In the genomic region with DNA sequence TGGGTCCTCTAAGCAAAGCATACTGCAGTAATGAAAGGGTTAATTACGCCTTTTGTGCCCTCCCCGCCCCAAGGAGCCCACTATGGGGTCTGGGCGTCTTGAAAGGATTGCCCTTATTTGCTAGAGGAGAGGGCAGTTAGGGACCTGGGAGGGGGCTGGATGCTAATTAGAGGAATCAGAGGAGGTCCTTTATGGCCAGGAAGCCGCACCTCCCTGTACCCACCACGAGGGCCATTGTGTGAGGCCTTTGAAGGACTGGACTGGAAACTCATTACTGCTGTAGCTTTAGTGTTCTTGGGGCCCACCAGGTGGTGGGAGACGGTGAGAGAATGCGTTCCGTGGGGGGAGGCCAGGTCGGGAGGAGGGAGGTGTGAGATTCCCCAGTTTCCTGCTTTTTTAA, we compare ENCODE assay signal across 17 mouse cellular contexts. TPM values are rescaled to one million over a fixed set of nuclear protein-coding genes. Genes with fewer than 3 reads are reported as not detected.
DNase-seq lines count a peak whose midpoint lies in the region; ATAC-seq lines count a peak whose summit lies in the region.
"Had no signal": no experiment of that assay in that cellular context is flagged by ENCODE, and none has a peak within 500 bp of the region (broad histone marks: within the 10 kb centered on the region; RNA-seq: fewer than 3 reads in every experiment).

No protein-coding gene starts in this region.

- H3K4me2 ChIP-seq in hindbrain, embryonic 11.5 days (replicated peaks; ENCODE audit: low read depth, low read length) = no peak overlapping the region
- H3K4me2 ChIP-seq in hindbrain, embryonic 16.5 days (ENCODE audit: low read length) = no peak overlapping the region
- H3K4me2 ChIP-seq in hindbrain, embryonic 15.5 days = peak overlapping the region; percentile 31
- peak overlapping the region; percentile 34 for H3K4me2 ChIP-seq in neural tube, embryonic 12.5 days (replicated peaks)
- H3K4me2 ChIP-seq: liver, embryonic 12.5 days had no signal

- H3K27ac ChIP-seq in hindbrain, embryonic 11.5 days (ENCODE audit: low read depth, low read length) = peak overlapping the region; percentile 31; the same call in 1 of the 2 replicates
- no peak overlapping the region; the same call in 1 of the 2 replicates for H3K27ac ChIP-seq in hindbrain, embryonic 16.5 days (ENCODE audit: low read depth, low read length)
- H3K27ac ChIP-seq in hindbrain, embryonic 15.5 days (replicated peaks) = 0 out of 2 replicates have a peak overlapping the region, but pooled peaks have one; percentile 10
- H3K27ac ChIP-seq in neural tube, embryonic 12.5 days = no peak overlapping the region
- H3K27ac ChIP-seq: liver, embryonic 12.5 days had no signal

- ATAC-seq in hindbrain, embryonic 11.5 days (ENCODE audit: low FRiP score) = no peak
- no peak for ATAC-seq in hindbrain, embryonic 16.5 days
- ATAC-seq in hindbrain, embryonic 15.5 days (ENCODE audit: low FRiP score, low read depth) = no peak
- 0 out of 2 replicates have a peak, but pooled peaks have one; percentile 13 for ATAC-seq in neural tube, embryonic 12.5 days (ENCODE audit: low FRiP score, low read depth)
- no peak for ATAC-seq in megakaryocyte, adult 5-6 weeks (ENCODE audit: poor library complexity, severe bottlenecking)
- ATAC-seq: liver, embryonic 12.5 days had no signal

- no peaks in the 10 kb centered on the region for H3K36me3 ChIP-seq in hindbrain, embryonic 11.5 days (ENCODE audit: control insufficient read depth, insufficient read depth, low read length)
- no peaks in the 10 kb centered on the region for H3K36me3 ChIP-seq in hindbrain, embryonic 16.5 days (ENCODE audit: control insufficient read depth, insufficient read depth, low read length)
- no peaks in the 10 kb centered on the region for H3K36me3 ChIP-seq in hindbrain, embryonic 15.5 days
- no peaks in the 10 kb centered on the region for H3K36me3 ChIP-seq in neural tube, embryonic 12.5 days
- H3K36me3 ChIP-seq: liver, embryonic 12.5 days had no signal

- no peak overlapping the region for H3K9ac ChIP-seq in hindbrain, embryonic 11.5 days (ENCODE audit: low read depth, low read length)
- H3K9ac ChIP-seq in hindbrain, embryonic 16.5 days (ENCODE audit: low read depth, low read length) = no peak overlapping the region
- no peak overlapping the region for H3K9ac ChIP-seq in hindbrain, embryonic 15.5 days
- no peak overlapping the region for H3K9ac ChIP-seq in neural tube, embryonic 12.5 days
- H3K9ac ChIP-seq: liver, embryonic 12.5 days had no signal

- H3K27me3 ChIP-seq in hindbrain, embryonic 11.5 days (ENCODE audit: control insufficient read depth, insufficient read depth, low read length) = no peaks in the 10 kb centered on the region
- H3K27me3 ChIP-seq in hindbrain, embryonic 16.5 days (replicated peaks; ENCODE audit: control insufficient read depth, insufficient read depth, low read length) = no peaks in the 10 kb centered on the region
- H3K27me3 ChIP-seq in hindbrain, embryonic 15.5 days = no peaks in the 10 kb centered on the region
- no peaks in the 10 kb centered on the region for H3K27me3 ChIP-seq in neural tube, embryonic 12.5 days (replicated peaks)

- WGBS in hindbrain, embryonic 11.5 days = 6% methylated on average over 9 of the region's 9 CpGs
- WGBS in hindbrain, embryonic 16.5 days = 8% methylated on average over 9 of the region's 9 CpGs
- 5% methylated on average over 9 of the region's 9 CpGs for WGBS in hindbrain, embryonic 15.5 days
- 2% methylated on average over 9 of the region's 9 CpGs for WGBS in neural tube, embryonic 12.5 days

- H3K4me1 ChIP-seq in hindbrain, embryonic 11.5 days (replicated peaks; ENCODE audit: control insufficient read depth, insufficient read depth, low read length) = peaks cover 44% of the 10 kb centered on the region
- peaks cover 76% of the 10 kb centered on the region for H3K4me1 ChIP-seq in hindbrain, embryonic 16.5 days (ENCODE audit: control insufficient read depth, insufficient read depth, low read depth, low read length)
- H3K4me1 ChIP-seq in hindbrain, embryonic 15.5 days (replicated peaks) = peaks cover 99% of the 10 kb centered on the region
- H3K4me1 ChIP-seq in neural tube, embryonic 12.5 days = peaks cover 83% of the 10 kb centered on the region

- DNase-seq in hindbrain, embryonic 11.5 days (ENCODE audit: low spot score) = peak; percentile 48
- DNase-seq in embryo, embryonic 9.5 days (ENCODE audit: extremely low spot score) = peak; percentile 49
- no peak for DNase-seq in heart, adult 18-20 months
- no peak for DNase-seq in cerebellum, postnatal 4 days (ENCODE audit: low spot score in 2 of 2)
- DNase-seq: B cell, adult 2 months; cerebellum, postnatal 14 days; gastrocnemius, postnatal 25 days; heart, postnatal 14 days had no signal

- no peaks in the 10 kb centered on the region for H3K9me3 ChIP-seq in hindbrain, embryonic 11.5 days (ENCODE audit: control insufficient read depth, low read length)
- H3K9me3 ChIP-seq in hindbrain, embryonic 16.5 days (ENCODE audit: control insufficient read depth, low read length) = no peaks in the 10 kb centered on the region
- H3K9me3 ChIP-seq in hindbrain, embryonic 15.5 days = no peaks in the 10 kb centered on the region
- no peaks in the 10 kb centered on the region for H3K9me3 ChIP-seq in neural tube, embryonic 12.5 days
- H3K9me3 ChIP-seq: liver, embryonic 12.5 days had no signal

- H3K4me3 ChIP-seq in hindbrain, embryonic 11.5 days (ENCODE audit: low read depth, low read length) = no peak overlapping the region
- H3K4me3 ChIP-seq in hindbrain, embryonic 16.5 days (ENCODE audit: low read length) = no peak overlapping the region
- no peak overlapping the region for H3K4me3 ChIP-seq in hindbrain, embryonic 15.5 days
- H3K4me3 ChIP-seq in neural tube, embryonic 12.5 days = no peak overlapping the region
- H3K4me3 ChIP-seq: erythroblast, embryonic 14.5 days; liver, embryonic 12.5 days had no signal

RNA-seq across cellular contexts. Expression of gene AC124108.1, which starts 6.4 kb away (rescaled TPM):
- polyA plus RNA-seq in hindbrain, embryonic 11.5 days (2014; fragmentation: Nextera tagmentation; extraction: Ambion mirVana) = 2.9 and 4.8 TPM in 2 replicates
- 1.8 and 2.3 TPM in 2 replicates for polyA plus RNA-seq in hindbrain, embryonic 16.5 days (2015; fragmentation: Nextera tagmentation; extraction: Ambion mirVana)
- polyA plus RNA-seq in hindbrain, embryonic 15.5 days (2015; fragmentation: Nextera tagmentation; extraction: Ambion mirVana) = 2.7 and 2.8 TPM in 2 replicates
- 3.0 and 3.7 TPM in 2 replicates for polyA plus RNA-seq in neural tube, embryonic 12.5 days (2016; fragmentation: Nextera tagmentation; extraction: Ambion mirVana)
- total RNA-seq in megakaryocyte, adult 5-6 weeks (2015) = not detected in 2 replicates
- not detected in 2 replicates for total RNA-seq in megakaryocyte, adult 5-6 weeks (2017)
- total RNA-seq in heart, adult 18-20 months (2021) = under 1 TPM in 1 of 2 experiments, not detected in 1; 0.10 TPM
- total RNA-seq: gastrocnemius, postnatal 25 days; heart, postnatal 14 days; megakaryocyte-erythroid progenitor cell, adult 5-6 weeks had no signal
- polyA plus RNA-seq: erythroblast, embryonic 14.5 days; liver, embryonic 12.5 days had no signal

RNA-seq across cellular contexts. Expression of gene Lemd1, which starts 6.4 kb away (rescaled TPM):
- polyA plus RNA-seq in hindbrain, embryonic 11.5 days (2014; fragmentation: Nextera tagmentation; extraction: Ambion mirVana) = 8.9 and 11.3 TPM in 2 replicates
- 11.4 and 14.0 TPM in 2 replicates for polyA plus RNA-seq in hindbrain, embryonic 16.5 days (2015; fragmentation: Nextera tagmentation; extraction: Ambion mirVana)
- 14.1 and 16.2 TPM in 2 replicates for polyA plus RNA-seq in hindbrain, embryonic 15.5 days (2015; fragmentation: Nextera tagmentation; extraction: Ambion mirVana)
- 11.7 and 11.9 TPM in 2 replicates for polyA plus RNA-seq in neural tube, embryonic 12.5 days (2016; fragmentation: Nextera tagmentation; extraction: Ambion mirVana)
- total RNA-seq in megakaryocyte, adult 5-6 weeks (2015) = not detected in 2 replicates
- total RNA-seq in megakaryocyte, adult 5-6 weeks (2017) = not detected in 2 replicates
- total RNA-seq in heart, adult 18-20 months (2021) = not detected
- total RNA-seq: gastrocnemius, postnatal 25 days; heart, postnatal 14 days; megakaryocyte-erythroid progenitor cell, adult 5-6 weeks had no signal
- polyA plus RNA-seq: erythroblast, embryonic 14.5 days; liver, embryonic 12.5 days had no signal

RNA-seq across cellular contexts. Expression of gene Gm10188, which starts 31.9 kb away (rescaled TPM):
- not detected in 2 replicates for polyA plus RNA-seq in hindbrain, embryonic 11.5 days (2014; fragmentation: Nextera tagmentation; extraction: Ambion mirVana)
- polyA plus RNA-seq in hindbrain, embryonic 16.5 days (2015; fragmentation: Nextera tagmentation; extraction: Ambion mirVana) = not detected in 2 replicates
- 0.25 and 0.68 TPM in 2 replicates for polyA plus RNA-seq in hindbrain, embryonic 15.5 days (2015; fragmentation: Nextera tagmentation; extraction: Ambion mirVana)
- polyA plus RNA-seq in neural tube, embryonic 12.5 days (2016; fragmentation: Nextera tagmentation; extraction: Ambion mirVana) = 0.74 and 0.86 TPM in 2 replicates
- total RNA-seq in megakaryocyte, adult 5-6 weeks (2015) = not detected in 2 replicates
- not detected in 2 replicates for total RNA-seq in megakaryocyte, adult 5-6 weeks (2017)
- not detected for total RNA-seq in heart, adult 18-20 months (2021)
- total RNA-seq: gastrocnemius, postnatal 25 days; heart, postnatal 14 days; left cerebral cortex, adult 18-20 months; megakaryocyte-erythroid progenitor cell, adult 5-6 weeks had no signal
- polyA plus RNA-seq: erythroblast, embryonic 14.5 days; kidney, embryonic 14.5 days; liver, embryonic 12.5 days had no signal

RNA-seq across cellular contexts. Expression of gene Cdk18, which starts 58.2 kb away (rescaled TPM):
- 0.82 and 1.1 TPM in 2 replicates for polyA plus RNA-seq in hindbrain, embryonic 11.5 days (2014; fragmentation: Nextera tagmentation; extraction: Ambion mirVana)
- polyA plus RNA-seq in hindbrain, embryonic 16.5 days (2015; fragmentation: Nextera tagmentation; extraction: Ambion mirVana) = 1.1 and 1.5 TPM in 2 replicates
- polyA plus RNA-seq in hindbrain, embryonic 15.5 days (2015; fragmentation: Nextera tagmentation; extraction: Ambion mirVana) = 1.00 and 1.1 TPM in 2 replicates
- polyA plus RNA-seq in neural tube, embryonic 12.5 days (2016; fragmentation: Nextera tagmentation; extraction: Ambion mirVana) = 0.74 and 0.84 TPM in 2 replicates
- total RNA-seq in megakaryocyte, adult 5-6 weeks (2015) = 0.14 TPM in 1 of 2 replicates, not detected in the other
- 0.04 TPM in 1 of 2 replicates, not detected in the other for total RNA-seq in megakaryocyte, adult 5-6 weeks (2017)
- total RNA-seq in heart, adult 18-20 months (2021) = 10 to 100 TPM; 14.7 to 16.0 TPM
- polyA plus RNA-seq: erythroblast, embryonic 14.5 days had no signal

Comparison
In these comparisons a context has a peak if more than half of its experiments do, and no peak if none do; other contexts are left out.
1. H3K27ac ChIP-seq: peak in hindbrain, embryonic 11.5 days (single experiment) and hindbrain, embryonic 15.5 days (single experiment); none in hindbrain, embryonic 16.5 days (single experiment) and neural tube, embryonic 12.5 days (single experiment).
2. H3K4me2 ChIP-seq: peak in hindbrain, embryonic 15.5 days (single experiment) and neural tube, embryonic 12.5 days (single experiment); none in hindbrain, embryonic 11.5 days (single experiment) and hindbrain, embryonic 16.5 days (single experiment).
3. DNase-seq: peak in hindbrain, embryonic 11.5 days (single experiment) and embryo, embryonic 9.5 days (single experiment); none in heart, adult 18-20 months (0 of 2) and cerebellum, postnatal 4 days (0 of 2).